Mouse (Mus musculus) heart, embryonic 16.5 days (tissue): ENCODE measurements around the gene Mettl18. TPM values are rescaled to one million over a fixed set of nuclear protein-coding genes. Genes with fewer than 3 reads are reported as not detected.
"Not testable (repeated sequence)": the region's sequence is repeated elsewhere in the genome, so short reads cannot be mapped to it uniquely, and the experiment has no call there.

Experiments
- ATAC-seq: fragments of 200-750 bp; cut with Nextera tagmentation; replicated peaks from 2 replicates; pipeline ENCODE4 v1.8.0; 2017; ENCODE audit warnings: moderate number of reproducible peaks; ENCODE audit not compliant: insufficient read depth, low FRiP score; ENCODE audit errors: extremely low read depth
- H3K27ac ChIP-seq: fragments of 300-500 bp; sonication (generic); 2 replicates; pipeline ENCODE4 v1.5.1; 2014; ENCODE audit warnings: mild to moderate bottlenecking, low read length, control low read depth, moderate library complexity
- H3K27me3 ChIP-seq: fragments of 300-500 bp; sonication (generic); 2 replicates; pipeline ENCODE4 v1.6.1; 2014; ENCODE audit warnings: low read length, mixed read lengths; ENCODE audit not compliant: control insufficient read depth, insufficient read depth
- H3K36me3 ChIP-seq: fragments of 300-500 bp; sonication (generic); 2 replicates; pipeline ENCODE4 v1.6.1; 2014; ENCODE audit not compliant: control insufficient read depth, insufficient read depth
- H3K4me1 ChIP-seq: fragments of 300-500 bp; sonication (generic); 2 replicates; pipeline ENCODE4 v1.6.1; 2014; ENCODE audit warnings: low read length, mixed read lengths; ENCODE audit not compliant: control insufficient read depth, insufficient read depth
- H3K4me2 ChIP-seq: fragments of 300-500 bp; sonication (generic); 2 replicates; pipeline ENCODE4 v1.6.1; 2014; ENCODE audit warnings: low read depth, mild to moderate bottlenecking, control low read depth, low read length
- H3K4me3 ChIP-seq: fragments of 300-500 bp; sonication (generic); 2 replicates; pipeline ENCODE4 v1.5.1; 2014; ENCODE audit warnings: mild to moderate bottlenecking, control low read depth, low read length
- H3K9ac ChIP-seq: fragments of 300-500 bp; sonication (generic); 2 replicates; pipeline ENCODE4 v1.6.1; 2014; ENCODE audit warnings: low read length, control low read depth
- H3K9me3 ChIP-seq: fragments of 300-500 bp; sonication (generic); replicated peaks from 2 replicates; pipeline ENCODE4 v1.6.1; 2016; ENCODE audit warnings: low read length; ENCODE audit not compliant: control insufficient read depth
- WGBS: fragments of 180-500 bp; shearing (Covaris S2); extraction: QIAGEN DNeasy Blood & Tissue Kit; methylation state at CpG from one replicate; pipeline ENCODE4 v1.1.7; 2014; 5-methylcytosine and 5-hydroxymethylcytosine counted together
- polyA plus RNA-seq: library from polyadenylated mRNA; unstranded; fragments of >200 nt; fragmentation: Nextera tagmentation; extraction: Ambion mirVana; gene quantifications from 2 replicates; pipeline ENCODE4 v1.2.1, GENCODE M21; 2015

Gene Mettl18
- polyA plus RNA-seq, 1 experiment from 2014 or later, result 7.4 TPM

GRCm38 (mm10) chr1:163994173-163994720, 442 bp upstream of the Mettl18 start:
- Histone ChIP-seq H3K9ac (peak overlapping the region; percentile 78), H3K9me3 (no peaks in the 10 kb centered on the region), H3K4me1 (peaks cover 10% of the 10 kb centered on the region), H3K4me3 (peak overlapping the region; percentile 70), H3K36me3 (peaks cover 2% of the 10 kb centered on the region; the same call in 1 of the 2 replicates), H3K27ac (no peak overlapping the region), H3K27me3 (no peaks in the 10 kb centered on the region), H3K4me2 (peak overlapping the region; percentile 91)
- peak; percentile 64 for ATAC-seq
- 1% methylated on average over 38 of the region's 38 CpGs for WGBS

GRCm38 (mm10) chr1:163995609-163995913, 872 bp downstream of the Mettl18 start:
- peak overlapping the region; percentile 82 for H3K9ac ChIP-seq
- H3K27ac ChIP-seq, result no peak overlapping the region
- H3K9me3 ChIP-seq, result no peaks in the 10 kb centered on the region
- H3K4me2 ChIP-seq, result peak overlapping the region; percentile 62
- no peaks in the 10 kb centered on the region for H3K27me3 ChIP-seq
- H3K4me3 ChIP-seq, result peak overlapping the region; percentile 70
- WGBS, result 80% methylated on average over 1 of the region's 2 CpGs
- no peak for ATAC-seq
- H3K4me1 ChIP-seq, result peaks cover 10% of the 10 kb centered on the region
- H3K36me3 ChIP-seq, result peaks cover 2% of the 10 kb centered on the region; the same call in 1 of the 2 replicates

- H3K4me3 ChIP-seq, result no peak overlapping the region
- no peak overlapping the region for H3K27ac ChIP-seq
- 65% methylated on average over 6 of the region's 6 CpGs for WGBS
- no peaks in the 10 kb centered on the region for H3K36me3 ChIP-seq
- no peaks in the 10 kb centered on the region for H3K27me3 ChIP-seq
- no peak for ATAC-seq
- H3K9me3 ChIP-seq, result no peaks in the 10 kb centered on the region
- no peak overlapping the region for H3K9ac ChIP-seq
- H3K4me1 ChIP-seq, result no peaks in the 10 kb centered on the region
- no peak overlapping the region for H3K4me2 ChIP-seq
These were observed 7.3 kb downstream of the Mettl18 start for GRCm38 (mm10) chr1:164001831-164002452.

- Histone ChIP-seq H3K4me1 (no peaks in the 10 kb centered on the region), H3K27me3 (no peaks in the 10 kb centered on the region), H3K9me3 (no peaks in the 10 kb centered on the region), H3K9ac (no peak overlapping the region), H3K4me3 (no peak overlapping the region), H3K4me2 (no peak overlapping the region), H3K27ac (no peak overlapping the region), H3K36me3 (no peaks in the 10 kb centered on the region)
- no peak for ATAC-seq
- 68% methylated on average over 3 of the region's 3 CpGs for WGBS
These were observed 9.6 kb downstream of the Mettl18 start for GRCm38 (mm10) chr1:164004311-164004710.

GRCm38 (mm10) chr1:164009235-164009634, 14.5 kb downstream of the Mettl18 start:
- no peak overlapping the region for H3K9ac ChIP-seq
- no peak overlapping the region for H3K27ac ChIP-seq
- no peaks in the 10 kb centered on the region for H3K27me3 ChIP-seq
- WGBS, result 40% methylated on average over 2 of the region's 2 CpGs
- no peak overlapping the region for H3K4me3 ChIP-seq
- no peak for ATAC-seq
- H3K4me1 ChIP-seq, result no peaks in the 10 kb centered on the region
- no peaks in the 10 kb centered on the region for H3K9me3 ChIP-seq
- H3K36me3 ChIP-seq, result no peaks in the 10 kb centered on the region
- no peak overlapping the region for H3K4me2 ChIP-seq

- Histone ChIP-seq H3K27me3 (no peaks in the 10 kb centered on the region), H3K4me3 (no peak overlapping the region), H3K9ac (no peak overlapping the region), H3K27ac (no peak overlapping the region), H3K9me3 (no peaks in the 10 kb centered on the region), H3K4me2 (no peak overlapping the region), H3K4me1 (no peaks in the 10 kb centered on the region), H3K36me3 (no peaks in the 10 kb centered on the region)
- 50% methylated on average over 1 of the region's 1 CpGs for WGBS
- ATAC-seq, result no peak
These were observed 19.9 kb downstream of the Mettl18 start for GRCm38 (mm10) chr1:164014616-164015015.

- WGBS, result 83% methylated on average over 16 of the region's 16 CpGs
- Histone ChIP-seq H3K9ac (no peak overlapping the region), H3K4me3 (no peak overlapping the region), H3K4me1 (no peaks in the 10 kb centered on the region), H3K27me3 (no peaks in the 10 kb centered on the region), H3K27ac (no peak overlapping the region), H3K4me2 (no peak overlapping the region), H3K36me3 (no peaks in the 10 kb centered on the region), H3K9me3 (no peaks in the 10 kb centered on the region)
- no peak for ATAC-seq
These were observed 23.7 kb downstream of the Mettl18 start for GRCm38 (mm10) chr1:164018221-164018896.

GRCm38 (mm10) chr1:164019789-164020188, 25.1 kb downstream of the Mettl18 start:
- no peak overlapping the region for H3K4me3 ChIP-seq
- no peak for ATAC-seq
- WGBS, result 54% methylated on average over 6 of the region's 6 CpGs

GRCm38 (mm10) chr1:164020746-164021145, 26.1 kb downstream of the Mettl18 start:
- H3K9me3 ChIP-seq, H3K27ac ChIP-seq, H3K27me3 ChIP-seq, H3K9ac ChIP-seq, H3K4me3 ChIP-seq, H3K36me3 ChIP-seq, H3K4me1 ChIP-seq, H3K4me2 ChIP-seq, ATAC-seq: not testable (repeated sequence)
- 88% methylated on average over 3 of the region's 3 CpGs for WGBS

More at GRCm38 (mm10) chr1:164019789-164020188, 25.1 kb downstream of the Mettl18 start:
- no peaks in the 10 kb centered on the region for H3K36me3 ChIP-seq
- no peaks in the 10 kb centered on the region for H3K9me3 ChIP-seq
- no peaks in the 10 kb centered on the region for H3K27me3 ChIP-seq
- no peaks in the 10 kb centered on the region for H3K4me1 ChIP-seq
- H3K9ac ChIP-seq, result no peak overlapping the region
- H3K4me2 ChIP-seq, result no peak overlapping the region
- no peak overlapping the region for H3K27ac ChIP-seq
